Comparison of ENCODE assay signal across 8 mouse cellular contexts in the genomic region with DNA sequence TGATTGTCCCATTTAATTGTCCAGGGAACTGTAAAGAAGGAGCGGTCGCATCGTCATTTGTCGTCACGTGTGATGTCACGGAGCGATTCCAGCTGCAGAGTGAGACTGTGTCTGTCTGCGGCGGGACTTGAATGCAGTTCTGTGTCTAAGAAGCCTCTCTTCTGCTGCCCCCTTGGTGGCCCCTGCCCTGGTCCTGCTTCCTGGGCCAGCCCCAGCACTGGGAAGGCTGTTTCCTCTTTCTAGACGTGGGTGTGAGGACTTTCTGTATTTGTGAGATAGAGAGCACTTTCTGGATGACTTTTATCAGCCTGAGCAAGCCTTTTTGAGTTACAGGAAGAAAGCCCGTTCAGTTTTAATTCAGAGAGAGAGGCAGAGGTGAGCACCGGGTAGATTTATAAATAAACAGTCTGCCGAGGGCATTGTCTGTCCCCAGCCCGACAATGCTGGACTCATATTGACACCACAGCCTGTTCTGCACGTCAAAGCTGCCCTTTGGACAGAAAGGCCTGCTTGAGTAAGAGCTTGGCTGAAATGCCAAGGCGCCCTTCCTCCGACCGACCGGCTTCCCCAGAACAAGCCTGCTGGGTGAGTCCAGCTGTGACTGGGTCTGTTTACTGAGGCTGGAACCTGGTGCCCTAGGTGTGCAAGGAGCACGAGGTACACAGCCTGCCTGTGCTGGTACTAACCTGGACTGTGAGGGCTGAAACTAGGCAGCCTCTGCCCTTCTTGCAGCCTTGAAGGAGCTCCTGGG. TPM values are rescaled to one million over a fixed set of nuclear protein-coding genes. Genes with fewer than 3 reads are reported as not detected.
DNase-seq lines count a peak whose midpoint lies in the region; ATAC-seq lines count a peak whose summit lies in the region.

No protein-coding gene starts in this region.

- no peaks in the 10 kb centered on the region for H3K9me3 ChIP-seq in heart, embryonic 10.5 days

- ATAC-seq in cerebellum, adult (ENCODE audit: insufficient number of reproducible peaks, low FRiP score, low TSS enrichment), result no peak

- H3K27me3 ChIP-seq in heart, embryonic 10.5 days (ENCODE audit: insufficient read depth, poor library complexity, severe bottlenecking), result no peaks in the 10 kb centered on the region

- peak overlapping the region; percentile 32; the same call in 1 of the 2 replicates for H3K4me3 ChIP-seq in heart, embryonic 10.5 days

- peaks cover 99% of the 10 kb centered on the region for H3K4me1 ChIP-seq in heart, embryonic 10.5 days

- H3K27ac ChIP-seq in heart, embryonic 10.5 days, result peak overlapping the region; percentile 80

- H3K36me3 ChIP-seq in heart, embryonic 10.5 days, result peaks cover 7% of the 10 kb centered on the region; the same call in 1 of the 2 replicates

- peak; percentile 38 to 42 for DNase-seq in cerebellum, postnatal 10 days
- DNase-seq in cerebellum, postnatal 14 days, result no peak
- peak; percentile 86 to 92 for DNase-seq in adrenal gland, postnatal 36 days
- DNase-seq in heart, embryonic 10.5 days (ENCODE audit: low spot score), result no peak
- peak; percentile 96 for DNase-seq in kidney, adult 9 months
- DNase-seq in lung, postnatal 10 days, result peak; percentile 80
- DNase-seq in spleen, postnatal 36 days (ENCODE audit: low spot score in 2 of 2), result peak; percentile 59 to 66

- WGBS in heart, embryonic 10.5 days, result 50% methylated on average over 20 of the region's 20 CpGs

RNA-seq across cellular contexts. Expression of a gene that starts 22.1 kb away (rescaled TPM):
- 100 to 1,000 TPM in 1 of 2 experiments, 10 to 100 TPM in 1; 98.2 to 143 TPM for total RNA-seq in adrenal gland, postnatal 36 days (2021)
- polyA plus RNA-seq in heart, embryonic 10.5 days (2016; fragmentation: Nextera tagmentation; extraction: Ambion mirVana), result 38.1 and 45.8 TPM in 2 replicates

Comparison
In these comparisons a context has a peak if more than half of its experiments do, and no peak if none do; other contexts are left out.
1. DNase-seq: peak in cerebellum, postnatal 10 days (2 of 2), adrenal gland, postnatal 36 days (2 of 2), kidney, adult 9 months (single experiment), lung, postnatal 10 days (single experiment) and spleen, postnatal 36 days (2 of 2); none in cerebellum, postnatal 14 days (0 of 2) and heart, embryonic 10.5 days (single experiment).